Mouse (Mus musculus) thymus, postnatal 10 days (tissue): ENCODE data around the gene Snrnp70.
"Not testable (repeated sequence)": the region's sequence is repeated elsewhere in the genome, so short reads cannot be mapped to it uniquely, and the experiment has no call there.

Experiments
- DNase-seq, 2 experiments: peaks; one replicate each; pipeline ENCODE4 v3.0.0; 2021; ENCODE audit warnings: low spot score in 2 of 2

The Snrnp70 gene

GRCm38 (mm10) chr7:45409497-45410163, 14.1 kb upstream of the Snrnp70 start:
- DNase-seq = no peak

- DNase-seq = no peak
These were observed 13.4 kb upstream of the Snrnp70 start for GRCm38 (mm10) chr7:45408949-45409348.

GRCm38 (mm10) chr7:45408351-45408750, 12.8 kb upstream of the Snrnp70 start:
- DNase-seq = no peak

- DNase-seq = no peak
These were observed 12.3 kb upstream of the Snrnp70 start for GRCm38 (mm10) chr7:45407836-45408235.

- no peak for DNase-seq
These were observed 10.9 kb upstream of the Snrnp70 start for GRCm38 (mm10) chr7:45406157-45407156.

GRCm38 (mm10) chr7:45405091-45406075, 9.8 kb upstream of the Snrnp70 start, which contains the start of gene Kcna7:
TSS of gene Kcna7 (plus strand) at chr7:45405653.
- DNase-seq = peak; percentile 39 to 76

- DNase-seq = peak in 1 of 2 experiments; percentile 75
These were observed 8.2 kb upstream of the Snrnp70 start for GRCm38 (mm10) chr7:45403532-45404261.

- no peak for DNase-seq
These were observed 6.1 kb upstream of the Snrnp70 start for GRCm38 (mm10) chr7:45401521-45402085.

- no peak for DNase-seq
These were observed 1.2 kb upstream of the Snrnp70 start for GRCm38 (mm10) chr7:45396787-45397186.

GRCm38 (mm10) chr7:45396337-45396775, 814 bp upstream of the Snrnp70 start:
- DNase-seq = not testable (repeated sequence)

GRCm38 (mm10) chr7:45395129-45395541, 407 bp downstream of the Snrnp70 start:
- DNase-seq = no peak

- no peak for DNase-seq
These were observed 9.5 kb downstream of the Snrnp70 start for GRCm38 (mm10) chr7:45386077-45386476.

- DNase-seq = no peak
These were observed 19.5 kb downstream of the Snrnp70 start for GRCm38 (mm10) chr7:45376057-45376456.

- DNase-seq = no peak
These were observed 20.9 kb downstream of the Snrnp70 start for GRCm38 (mm10) chr7:45374620-45375019.

GRCm38 (mm10) chr7:45372371-45372770, 23.2 kb downstream of the Snrnp70 start:
- no peak for DNase-seq

- peak; percentile 89 for DNase-seq
These were observed 24.8 kb downstream of the Snrnp70 start, which contains the start of gene Lin7b for GRCm38 (mm10) chr7:45370475-45371311. TSS of gene Lin7b (minus strand) at chr7:45370583.

GRCm38 (mm10) chr7:45369836-45370474, 25.6 kb downstream of the Snrnp70 start:
- DNase-seq = no peak

GRCm38 (mm10) chr7:45369022-45369745, 26.4 kb downstream of the Snrnp70 start:
- DNase-seq = no peak
